Mouse (Mus musculus): ENCODE measurements around the gene F13a1.

DNA sequence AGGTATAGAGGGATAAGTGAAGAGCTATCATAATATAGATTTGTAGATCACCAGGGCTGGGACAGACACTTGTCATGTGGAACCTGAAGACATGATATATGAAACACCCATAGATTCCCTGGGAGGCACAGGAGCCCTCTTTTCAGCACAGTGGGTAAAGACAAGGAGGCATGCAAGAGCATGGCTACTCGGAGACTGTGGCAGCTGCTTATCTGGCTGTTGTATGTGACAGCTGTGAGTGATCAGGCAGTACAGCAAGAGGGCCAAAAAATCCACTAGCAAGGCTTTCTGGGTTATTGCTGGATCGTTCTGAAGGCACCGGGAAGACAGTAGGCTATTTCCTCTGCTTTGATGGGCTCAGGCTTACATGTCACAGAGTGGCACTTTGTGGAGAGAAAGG is 149.0 kb downstream of the F13a1 start:
- no peak for TF ChIP-seq TAL1 (conservative IDR thresholded peaks at IDR 0.05; ENCODE audit: low read depth, low read length)
- no peak for TF ChIP-seq CTCF (IDR thresholded peaks at IDR 0.05; ENCODE audit: low read depth, low read length)
- TF ChIP-seq GATA1 (IDR thresholded peaks at IDR 0.05; ENCODE audit: borderline replicate concordance, low read length), result no peak
- no peak for TF ChIP-seq GATA2 (IDR thresholded peaks at IDR 0.05; ENCODE audit: borderline replicate concordance, low read depth, low read length)
- no peak for TF ChIP-seq POLR2AphosphoS5 (IDR thresholded peaks at IDR 0.05; ENCODE audit: insufficient replicate concordance, low read depth, low read length)
